Mouse (Mus musculus) lung, embryonic 16.5 days (tissue): ENCODE measurements around the gene Rffl. TPM values are rescaled to one million over a fixed set of nuclear protein-coding genes. Genes with fewer than 3 reads are reported as not detected.

ENCODE experiments used
- ATAC-seq: fragments of 200-750 bp; cut with Nextera tagmentation; 2 replicates; pipeline ENCODE4 v1.8.0; 2017; ENCODE audit warnings: low read depth, mild to moderate bottlenecking, moderate library complexity
- H3K27ac ChIP-seq: fragments of 300-500 bp; sonication (generic); 2 replicates; pipeline ENCODE4 v1.5.1; 2014; ENCODE audit warnings: mild to moderate bottlenecking, control low read depth, low read length
- H3K27me3 ChIP-seq: fragments of 300-500 bp; sonication (generic); 2 replicates; pipeline ENCODE4 v1.6.1; 2014; ENCODE audit warnings: low read depth, low read length, mixed read lengths; ENCODE audit not compliant: control insufficient read depth, insufficient read depth
- H3K36me3 ChIP-seq: fragments of 300-500 bp; sonication (generic); 2 replicates; pipeline ENCODE4 v1.6.1; 2014; ENCODE audit warnings: low read length; ENCODE audit not compliant: control insufficient read depth, insufficient read depth
- H3K4me1 ChIP-seq: fragments of 300-500 bp; sonication (generic); replicated peaks from 2 replicates; pipeline ENCODE4 v1.6.1; 2014; ENCODE audit warnings: low read length, mixed read lengths; ENCODE audit not compliant: control insufficient read depth, insufficient read depth
- H3K4me2 ChIP-seq: fragments of 300-500 bp; sonication (generic); 2 replicates; pipeline ENCODE4 v1.6.1; 2014; ENCODE audit warnings: low read depth, low read length, control low read depth
- H3K4me3 ChIP-seq: fragments of 300-500 bp; sonication (generic); 2 replicates; pipeline ENCODE4 v1.5.1; 2014; ENCODE audit warnings: mild to moderate bottlenecking, low read length, control low read depth
- H3K9ac ChIP-seq: fragments of 300-500 bp; sonication (generic); 2 replicates; pipeline ENCODE4 v1.6.1; 2014; ENCODE audit warnings: low read length, control low read depth
- H3K9me3 ChIP-seq: fragments of 300-500 bp; sonication (generic); 2 replicates; pipeline ENCODE4 v1.6.1; 2016; ENCODE audit warnings: low read length; ENCODE audit not compliant: control insufficient read depth
- WGBS: fragments of 180-500 bp; shearing (Covaris S2); extraction: QIAGEN DNeasy Blood & Tissue Kit; methylation state at CpG from one replicate; pipeline ENCODE4 v1.1.7; 2014; 5-methylcytosine and 5-hydroxymethylcytosine counted together
- polyA plus RNA-seq: library from polyadenylated mRNA; unstranded; fragments of >200 nt; fragmentation: Nextera tagmentation; extraction: Ambion mirVana; gene quantifications from 2 replicates; pipeline ENCODE4 v1.2.1, GENCODE M21; 2015

Rffl gene
- polyA plus RNA-seq, 1 experiment from 2014 or later, result 13.4 TPM

GRCm38 (mm10) chr11:82820788-82821456, 50.1 kb downstream of the Rffl start:
- Histone ChIP-seq H3K4me2 (no peak overlapping the region), H3K9me3 (no peaks in the 10 kb centered on the region), H3K27ac (no peak overlapping the region), H3K9ac (no peak overlapping the region), H3K4me3 (no peak overlapping the region), H3K27me3 (no peaks in the 10 kb centered on the region), H3K4me1 (no peaks in the 10 kb centered on the region), H3K36me3 (no peaks in the 10 kb centered on the region)
- WGBS, result 56% methylated on average over 13 of the region's 13 CpGs
- no peak for ATAC-seq

DNA sequence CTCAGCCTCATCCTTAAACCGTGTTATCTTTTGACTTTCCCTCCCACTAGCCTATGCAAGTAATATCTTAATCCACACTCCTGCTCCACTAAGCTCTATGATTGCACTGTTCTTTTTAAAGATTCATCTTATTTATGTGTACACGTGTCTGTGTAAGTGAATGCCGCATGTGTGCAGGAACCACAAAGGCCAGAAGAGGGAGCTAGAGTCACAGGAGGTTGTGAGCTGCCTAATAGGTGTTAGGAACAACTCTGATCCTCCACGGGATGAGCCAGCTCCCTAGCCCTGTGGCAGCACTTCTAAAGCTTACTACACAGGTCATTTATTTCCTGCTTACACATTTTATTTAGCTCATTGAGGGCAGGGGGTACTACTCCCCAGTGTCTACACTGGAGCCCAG, 51.7 kb downstream of the Rffl start:
- Histone ChIP-seq H3K4me3 (no peak overlapping the region), H3K36me3 (no peaks in the 10 kb centered on the region), H3K9me3 (no peaks in the 10 kb centered on the region), H3K27me3 (no peaks in the 10 kb centered on the region), H3K4me2 (no peak overlapping the region), H3K4me1 (no peaks in the 10 kb centered on the region), H3K27ac (no peak overlapping the region), H3K9ac (no peak overlapping the region)
- 57% methylated on average over 4 of the region's 4 CpGs for WGBS
- ATAC-seq, result no peak

DNA sequence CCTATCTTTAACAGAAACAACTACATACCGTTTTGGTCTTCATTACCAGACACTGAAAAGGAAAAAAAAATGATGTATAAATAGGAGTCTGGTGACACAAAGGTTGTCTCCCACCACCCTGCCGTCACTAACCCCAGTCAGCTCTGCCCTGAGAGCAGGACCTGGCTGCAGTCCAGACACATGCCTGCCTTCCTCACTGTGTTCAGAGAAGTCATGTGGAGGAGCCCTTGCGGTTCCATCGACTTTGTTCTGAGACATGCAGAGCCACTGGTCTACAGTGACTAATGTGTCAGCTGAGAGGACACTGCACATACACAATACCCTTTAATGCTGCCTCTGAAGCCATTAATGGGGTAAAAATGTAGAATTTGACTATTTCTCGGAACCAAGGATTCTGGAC, 62.5 kb downstream of the Rffl start:
- no peak overlapping the region for H3K4me3 ChIP-seq
- no peaks in the 10 kb centered on the region for H3K9me3 ChIP-seq
- H3K27me3 ChIP-seq, result no peaks in the 10 kb centered on the region
- ATAC-seq, result no peak
- H3K27ac ChIP-seq, result no peak overlapping the region
- no peak overlapping the region for H3K9ac ChIP-seq
- peaks cover 1% of the 10 kb centered on the region; the same call in 1 of the 2 replicates for H3K36me3 ChIP-seq
- H3K4me2 ChIP-seq, result no peak overlapping the region
- WGBS, result 64% methylated on average over 5 of the region's 5 CpGs
- H3K4me1 ChIP-seq, result no peaks in the 10 kb centered on the region

- no peaks in the 10 kb centered on the region for H3K27me3 ChIP-seq
- 65% methylated on average over 3 of the region's 3 CpGs for WGBS
- H3K36me3 ChIP-seq, result peaks cover 4% of the 10 kb centered on the region
- no peaks in the 10 kb centered on the region for H3K9me3 ChIP-seq
- no peak overlapping the region for H3K4me3 ChIP-seq
- H3K4me1 ChIP-seq, result no peaks in the 10 kb centered on the region
- ATAC-seq, result no peak
- no peak overlapping the region for H3K27ac ChIP-seq
- H3K4me2 ChIP-seq, result no peak overlapping the region
- no peak overlapping the region for H3K9ac ChIP-seq
Observed at GRCm38 (mm10) chr11:82807370-82807769, 63.6 kb downstream of the Rffl start.

GRCm38 (mm10) chr11:82806656-82807055, 64.4 kb downstream of the Rffl start:
- no peak overlapping the region for H3K27ac ChIP-seq
- ATAC-seq, result no peak
- H3K9ac ChIP-seq, result no peak overlapping the region
- no peaks in the 10 kb centered on the region for H3K27me3 ChIP-seq
- H3K9me3 ChIP-seq, result no peaks in the 10 kb centered on the region
- peaks cover 5% of the 10 kb centered on the region for H3K36me3 ChIP-seq
- no peak overlapping the region for H3K4me3 ChIP-seq
- 39% methylated on average over 3 of the region's 3 CpGs for WGBS
- no peak overlapping the region for H3K4me2 ChIP-seq
- no peaks in the 10 kb centered on the region for H3K4me1 ChIP-seq

DNA sequence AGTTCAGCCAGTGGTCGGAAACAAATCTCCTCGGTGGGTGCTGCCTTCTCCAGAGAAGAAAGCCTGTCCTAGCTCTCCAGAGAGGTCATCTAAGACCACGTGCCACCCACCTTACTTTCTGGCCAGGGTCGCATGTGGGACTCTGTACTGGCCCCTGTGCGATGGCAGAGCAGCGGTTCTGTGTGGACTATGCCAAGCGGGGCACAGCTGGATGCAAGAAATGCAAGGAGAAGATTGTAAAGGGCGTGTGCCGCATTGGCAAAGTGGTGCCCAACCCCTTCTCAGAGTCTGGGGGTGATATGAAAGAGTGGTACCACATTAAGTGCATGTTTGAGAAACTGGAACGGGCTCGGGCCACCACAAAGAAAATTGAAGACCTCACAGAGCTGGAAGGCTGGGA, 87.6 kb downstream of the Rffl start:
- no peaks in the 10 kb centered on the region for H3K9me3 ChIP-seq
- peaks cover 20% of the 10 kb centered on the region for H3K36me3 ChIP-seq
- H3K4me1 ChIP-seq, result peaks cover 16% of the 10 kb centered on the region
- H3K27me3 ChIP-seq, result no peaks in the 10 kb centered on the region
- H3K9ac ChIP-seq, result no peak overlapping the region
- no peak overlapping the region for H3K4me3 ChIP-seq
- no peak overlapping the region; the same call in 1 of the 2 replicates for H3K4me2 ChIP-seq
- H3K27ac ChIP-seq, result no peak overlapping the region
- 80% methylated on average over 11 of the region's 11 CpGs for WGBS
- ATAC-seq, result no peak

GRCm38 (mm10) chr11:82782197-82782596, 88.8 kb downstream of the Rffl start:
- Histone ChIP-seq H3K9me3 (no peaks in the 10 kb centered on the region), H3K4me3 (peak overlapping the region; percentile 80), H3K36me3 (peaks cover 13% of the 10 kb centered on the region), H3K27me3 (no peaks in the 10 kb centered on the region), H3K4me2 (peak overlapping the region; percentile 60), H3K4me1 (peaks cover 16% of the 10 kb centered on the region), H3K9ac (peak overlapping the region; percentile 97), H3K27ac (no peak overlapping the region)
- WGBS, result 35% methylated on average over 6 of the region's 6 CpGs
- ATAC-seq, result no peak

- Histone ChIP-seq H3K4me3 (peak within 1 kb of the TSS; percentile 80), H3K27me3 (no peaks in the 10 kb centered on the region), H3K9me3 (no peaks in the 10 kb centered on the region), H3K4me2 (peak within 1 kb of the TSS; percentile 81), H3K4me1 (peaks cover 16% of the 10 kb centered on the region), H3K9ac (peak within 1 kb of the TSS; percentile 97), H3K27ac (peak within 1 kb of the TSS; percentile 96), H3K36me3 (peaks cover 13% of the 10 kb centered on the region)
- ATAC-seq, result peak; percentile 97
- under 1% methylated on average over 85 of the region's 90 CpGs for WGBS
Observed at GRCm38 (mm10) chr11:82780983-82781903, 89.8 kb downstream of the Rffl start, which contains the start of gene Lig3. Lig3 (plus strand) TSS chr11:82781108.

DNA sequence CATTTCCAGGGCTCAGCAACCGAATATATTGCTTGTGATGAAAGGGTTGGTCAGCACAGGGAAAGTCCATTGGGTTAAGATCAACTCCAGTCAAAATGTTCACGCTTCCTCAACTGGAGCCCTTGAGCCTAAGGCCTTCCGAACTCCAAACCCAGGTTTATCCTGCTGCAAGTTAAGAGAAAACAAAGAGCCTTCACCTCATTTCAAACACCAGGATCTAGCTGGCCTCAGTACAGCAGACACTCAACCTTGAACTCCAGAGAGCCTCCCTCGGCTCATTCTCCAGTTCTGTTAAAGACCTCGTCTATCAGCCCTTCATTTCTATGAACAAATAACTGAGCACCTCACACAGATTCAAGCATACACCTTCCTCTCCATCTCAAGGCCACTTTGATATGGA, 90.9 kb downstream of the Rffl start:
- Histone ChIP-seq H3K4me1 (peaks cover 16% of the 10 kb centered on the region), H3K4me3 (peak overlapping the region; percentile 80), H3K4me2 (peak overlapping the region; percentile 81), H3K27me3 (no peaks in the 10 kb centered on the region), H3K9me3 (no peaks in the 10 kb centered on the region), H3K9ac (peak overlapping the region; percentile 97), H3K27ac (peak overlapping the region; percentile 80), H3K36me3 (peaks cover 5% of the 10 kb centered on the region)
- no peak for ATAC-seq
- 27% methylated on average over 5 of the region's 5 CpGs for WGBS
